Mouse (Mus musculus) ovary, postnatal 14 days (tissue): ENCODE measurements around the gene Cul9.
"Not testable (repeated sequence)": the region's sequence is repeated elsewhere in the genome, so short reads cannot be mapped to it uniquely, and the experiment has no call there.

Source experiments
- DNase-seq: peaks from one replicate; pipeline ENCODE4 v3.0.0; 2022; ENCODE audit warnings: low spot score

The Cul9 gene

GRCm38 (mm10) chr17:46502775-46503174 is 43.4 kb downstream of the Cul9 start:
- DNase-seq, result no peak

- DNase-seq, result no peak
Observed at GRCm38 (mm10) chr17:46497956-46498355, 48.2 kb downstream of the Cul9 start.

GRCm38 (mm10) chr17:46496623-46497434 is 49.4 kb downstream of the Cul9 start, which contains the start of gene Dnph1:
Gene Dnph1, plus strand, starts transcription at chr17:46496711.
- DNase-seq, result peak; percentile 51

- not testable (repeated sequence) for DNase-seq
Observed at GRCm38 (mm10) chr17:46496081-46496480, 50.1 kb downstream of the Cul9 start.

- DNase-seq, result no peak
Observed at GRCm38 (mm10) chr17:46495486-46495885, 50.7 kb downstream of the Cul9 start.

GRCm38 (mm10) chr17:46487431-46487830 is 58.8 kb downstream of the Cul9 start, which contains the start of gene Ttbk1:
Gene Ttbk1, minus strand, starts transcription at chr17:46487675.
- no peak for DNase-seq

GRCm38 (mm10) chr17:46486995-46487394 is 59.2 kb downstream of the Cul9 start:
- no peak for DNase-seq

- DNase-seq, result no peak
Observed at GRCm38 (mm10) chr17:46484461-46484875, 61.7 kb downstream of the Cul9 start.

- no peak for DNase-seq
Observed at GRCm38 (mm10) chr17:46484021-46484431, 62.2 kb downstream of the Cul9 start.

- DNase-seq, result no peak
Observed at GRCm38 (mm10) chr17:46483561-46484001, 62.6 kb downstream of the Cul9 start.

GRCm38 (mm10) chr17:46477286-46477685 is 68.9 kb downstream of the Cul9 start:
- no peak for DNase-seq

GRCm38 (mm10) chr17:46476601-46477000 is 69.6 kb downstream of the Cul9 start:
- DNase-seq, result no peak

- no peak for DNase-seq
Observed at GRCm38 (mm10) chr17:46467830-46468229, 78.4 kb downstream of the Cul9 start.

GRCm38 (mm10) chr17:46462226-46462625 is 84.0 kb downstream of the Cul9 start:
- no peak for DNase-seq

GRCm38 (mm10) chr17:46461347-46461746 is 84.8 kb downstream of the Cul9 start:
- no peak for DNase-seq

GRCm38 (mm10) chr17:46460673-46461072 is 85.5 kb downstream of the Cul9 start:
- DNase-seq, result no peak

GRCm38 (mm10) chr17:46458439-46458838 is 87.7 kb downstream of the Cul9 start:
- DNase-seq, result no peak

- DNase-seq, result no peak
Observed at GRCm38 (mm10) chr17:46457791-46458190, 88.4 kb downstream of the Cul9 start.

GRCm38 (mm10) chr17:46455110-46455691 is 91.0 kb downstream of the Cul9 start:
- no peak for DNase-seq

GRCm38 (mm10) chr17:46454539-46454938 is 91.6 kb downstream of the Cul9 start:
- DNase-seq, result no peak

GRCm38 (mm10) chr17:46453970-46454411 is 92.2 kb downstream of the Cul9 start:
- no peak for DNase-seq

GRCm38 (mm10) chr17:46453302-46453948 is 92.8 kb downstream of the Cul9 start:
- no peak for DNase-seq

GRCm38 (mm10) chr17:46452683-46453082 is 93.5 kb downstream of the Cul9 start:
- no peak for DNase-seq
